Mouse (Mus musculus): ENCODE results near the gene Psmd2. TPM values are rescaled to one million over a fixed set of nuclear protein-coding genes. Genes with fewer than 3 reads are reported as not detected.

Psmd2 gene
- polyA plus RNA-seq (2015; fragmentation: Illumina TruSeq; extraction: RNeasy Lipid Tissue Mini Kit (QIAGEN cat#74804); ENCODE audit: insufficient read depth, low replicate concordance): 125 TPM

GRCm38 (mm10) chr16:20651076-20651946 lies at the start of gene Psmd2:
Gene Psmd2 (plus strand): TSS chr16:20651652.

DNA sequence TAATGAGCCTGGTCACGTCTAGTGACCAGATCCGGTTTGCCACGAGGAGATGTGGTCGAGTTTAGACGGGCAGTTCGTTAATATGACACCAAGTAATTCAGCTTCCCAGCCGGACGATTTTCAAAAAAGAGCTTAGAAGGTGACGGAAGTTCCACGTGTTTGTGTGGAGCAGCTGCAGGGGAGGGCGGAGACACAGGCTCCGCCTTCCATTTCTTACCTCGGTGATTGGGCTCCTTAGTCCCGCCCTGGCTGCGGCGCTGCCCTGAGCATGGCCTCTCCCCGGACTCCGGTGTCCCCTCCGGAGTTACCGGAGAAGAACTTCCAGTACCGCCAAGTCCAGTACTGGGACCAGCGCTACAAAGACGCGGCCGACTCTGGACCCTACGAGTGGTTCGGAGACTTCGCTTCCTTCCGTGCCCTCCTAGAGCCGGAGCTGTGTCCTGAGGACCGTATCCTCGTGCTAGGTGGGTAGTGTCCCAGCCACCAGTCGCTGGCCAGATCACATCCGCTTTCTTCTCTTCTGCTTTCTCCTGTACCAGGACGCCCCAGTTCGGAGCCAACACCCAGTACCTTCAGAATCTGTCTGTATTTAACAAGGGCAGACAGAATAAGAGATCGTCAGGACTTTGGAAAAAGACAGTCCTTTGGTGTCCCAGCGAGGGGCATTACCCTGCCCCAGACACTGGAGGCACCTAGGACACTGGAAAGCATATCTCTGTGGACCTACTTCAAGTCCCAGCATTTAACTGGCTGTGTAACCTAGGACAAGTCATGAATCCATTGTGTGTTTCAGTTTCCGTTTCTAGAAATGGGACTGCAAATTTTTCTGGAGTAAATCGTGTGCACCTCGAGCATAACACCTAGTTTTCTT lies 39.9 kb upstream of the Psmd2 start, which contains the start of the genes Eef1akmt4, Gm49333 and Alg3:
Eef1akmt4 (plus strand) TSS at position 237 of the 871 bp plus-strand sequence.
Gm49333 (plus strand) TSS at position 254 of the 871 bp plus-strand sequence.
Alg3 (minus strand) TSS at position 379 of the 871 bp plus-strand sequence.

GRCm38 (mm10) chr16:20621191-20621990 lies 30.1 kb upstream of the Psmd2 start, which contains the start of gene Camk2n2:
Gene Camk2n2 (minus strand): TSS chr16:20621287.

GRCm38 (mm10) chr16:20629731-20630634 lies 21.5 kb upstream of the Psmd2 start, which contains the start of gene Ece2:
Gene Ece2 (plus strand): TSS chr16:20629828.

DNA sequence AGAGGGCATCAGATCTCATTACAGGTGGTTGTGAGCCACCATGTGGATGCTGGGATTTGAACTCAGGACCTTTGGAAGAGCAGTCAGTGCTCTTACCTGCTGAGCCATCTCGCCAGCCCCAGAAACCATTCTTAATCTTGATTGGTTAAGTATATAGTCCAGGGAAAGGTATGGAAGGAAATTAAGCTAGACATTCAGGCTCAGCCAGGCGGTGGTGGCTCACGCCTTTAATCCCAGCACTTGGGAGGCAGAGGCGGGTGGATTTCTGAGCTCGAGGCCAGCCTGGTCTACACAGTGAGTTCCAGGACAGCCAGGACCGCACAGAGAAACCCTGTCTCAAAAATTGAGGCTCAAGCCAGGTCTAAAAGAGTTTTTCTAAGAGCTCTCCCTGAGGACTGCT lies 16.6 kb downstream of the Psmd2 start, which contains the start of gene Eif4g1:
Eif4g1 (plus strand) TSS at position 301 of the 400 bp plus-strand sequence.

DNA sequence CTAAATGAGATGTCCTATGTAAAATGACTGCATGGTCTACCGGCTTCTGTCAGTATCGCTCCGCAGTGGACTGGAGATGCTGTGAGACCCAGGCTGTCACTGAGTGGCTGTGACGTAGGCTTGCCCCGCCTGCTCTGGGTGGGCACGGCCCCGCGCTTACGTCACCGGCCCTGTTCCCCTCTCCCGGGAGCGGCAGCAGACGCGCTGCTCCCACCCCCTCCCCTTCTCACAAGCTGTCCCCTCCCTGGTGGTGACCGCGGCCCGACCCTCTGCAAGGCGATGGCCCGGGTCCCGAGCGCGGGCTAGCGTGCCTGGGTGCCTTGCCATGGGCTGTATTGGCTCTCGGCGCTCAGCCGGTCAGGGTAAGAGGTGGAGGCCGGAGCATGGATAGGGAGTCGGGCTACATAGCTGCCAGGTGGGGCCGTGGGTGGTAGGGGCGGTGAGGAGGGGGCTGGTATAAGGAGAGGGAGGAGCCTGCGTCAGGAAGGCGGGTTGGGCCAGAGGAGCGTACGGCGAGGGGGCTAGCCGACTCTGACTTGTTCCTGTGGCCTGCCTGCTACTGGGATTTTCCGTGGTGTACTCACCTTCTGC lies 41.8 kb downstream of the Psmd2 start, which contains the start of gene Fam131a:
Fam131a (plus strand) TSS at position 131 of the 591 bp plus-strand sequence.

Other genes with a start within 250 kb of the Psmd2 start
- 77.0 TPM for gene Abcc5, start 225.3 kb upstream of the Psmd2 start, polyA plus RNA-seq (2015; fragmentation: Illumina TruSeq; extraction: RNeasy Lipid Tissue Mini Kit (QIAGEN cat#74804); ENCODE audit: insufficient read depth, low replicate concordance)
- gene Eif2b5, start 152.8 kb upstream of the Psmd2 start, polyA plus RNA-seq (2015; fragmentation: Illumina TruSeq; extraction: RNeasy Lipid Tissue Mini Kit (QIAGEN cat#74804); ENCODE audit: insufficient read depth, low replicate concordance): 44.1 TPM
- 19.2 TPM for gene Dvl3, start 134.7 kb upstream of the Psmd2 start, polyA plus RNA-seq (2015; fragmentation: Illumina TruSeq; extraction: RNeasy Lipid Tissue Mini Kit (QIAGEN cat#74804); ENCODE audit: insufficient read depth, low replicate concordance)
- 187 TPM for gene Ap2m1, start 116.2 kb upstream of the Psmd2 start, polyA plus RNA-seq (2015; fragmentation: Illumina TruSeq; extraction: RNeasy Lipid Tissue Mini Kit (QIAGEN cat#74804); ENCODE audit: insufficient read depth, low replicate concordance)
- 47.3 TPM for gene Abcf3, start 103.1 kb upstream of the Psmd2 start, polyA plus RNA-seq (2015; fragmentation: Illumina TruSeq; extraction: RNeasy Lipid Tissue Mini Kit (QIAGEN cat#74804); ENCODE audit: insufficient read depth, low replicate concordance)
- not detected for gene Vwa5b2, start 62.2 kb upstream of the Psmd2 start, polyA plus RNA-seq (2015; fragmentation: Illumina TruSeq; extraction: RNeasy Lipid Tissue Mini Kit (QIAGEN cat#74804); ENCODE audit: insufficient read depth, low replicate concordance)
- 6.3 TPM for gene Eef1akmt4, start 40.1 kb upstream of the Psmd2 start, polyA plus RNA-seq (2015; fragmentation: Illumina TruSeq; extraction: RNeasy Lipid Tissue Mini Kit (QIAGEN cat#74804); ENCODE audit: insufficient read depth, low replicate concordance)
- not detected for gene Gm49333, start 40.0 kb upstream of the Psmd2 start, polyA plus RNA-seq (2015; fragmentation: Illumina TruSeq; extraction: RNeasy Lipid Tissue Mini Kit (QIAGEN cat#74804); ENCODE audit: insufficient read depth, low replicate concordance)
- 9.0 TPM for gene Alg3, start 39.9 kb upstream of the Psmd2 start, polyA plus RNA-seq (2015; fragmentation: Illumina TruSeq; extraction: RNeasy Lipid Tissue Mini Kit (QIAGEN cat#74804); ENCODE audit: insufficient read depth, low replicate concordance)
- 0.37 TPM for gene Camk2n2, start 30.4 kb upstream of the Psmd2 start, polyA plus RNA-seq (2015; fragmentation: Illumina TruSeq; extraction: RNeasy Lipid Tissue Mini Kit (QIAGEN cat#74804); ENCODE audit: insufficient read depth, low replicate concordance)
- gene Ece2, start 21.8 kb upstream of the Psmd2 start, polyA plus RNA-seq (2015; fragmentation: Illumina TruSeq; extraction: RNeasy Lipid Tissue Mini Kit (QIAGEN cat#74804); ENCODE audit: insufficient read depth, low replicate concordance): not detected
- gene Eif4g1, start 16.7 kb downstream of the Psmd2 start, polyA plus RNA-seq (2015; fragmentation: Illumina TruSeq; extraction: RNeasy Lipid Tissue Mini Kit (QIAGEN cat#74804); ENCODE audit: insufficient read depth, low replicate concordance): 174 TPM
- 1.5 TPM for gene Fam131a, start 41.6 kb downstream of the Psmd2 start, polyA plus RNA-seq (2015; fragmentation: Illumina TruSeq; extraction: RNeasy Lipid Tissue Mini Kit (QIAGEN cat#74804); ENCODE audit: insufficient read depth, low replicate concordance)
- 36.2 TPM for gene Polr2h, start 66.0 kb downstream of the Psmd2 start, polyA plus RNA-seq (2015; fragmentation: Illumina TruSeq; extraction: RNeasy Lipid Tissue Mini Kit (QIAGEN cat#74804); ENCODE audit: insufficient read depth, low replicate concordance)
- 1.6 TPM for gene Clcn2, start 66.1 kb downstream of the Psmd2 start, polyA plus RNA-seq (2015; fragmentation: Illumina TruSeq; extraction: RNeasy Lipid Tissue Mini Kit (QIAGEN cat#74804); ENCODE audit: insufficient read depth, low replicate concordance)
- gene Chrd, start 81.5 kb downstream of the Psmd2 start, polyA plus RNA-seq (2015; fragmentation: Illumina TruSeq; extraction: RNeasy Lipid Tissue Mini Kit (QIAGEN cat#74804); ENCODE audit: insufficient read depth, low replicate concordance): 0.17 TPM
- gene Thpo, start 82.9 kb downstream of the Psmd2 start, polyA plus RNA-seq (2015; fragmentation: Illumina TruSeq; extraction: RNeasy Lipid Tissue Mini Kit (QIAGEN cat#74804); ENCODE audit: insufficient read depth, low replicate concordance): not detected